Comparison of ENCODE assay signal across 14 mouse cellular contexts in genomic region chr19:36663918-36664317, GRCm38 (mm10).
"Had no signal": no experiment of that assay in that cellular context is flagged by ENCODE, and none has a peak within 500 bp of the region (broad histone marks: within the 10 kb centered on the region; RNA-seq: fewer than 3 reads in every experiment).

No protein-coding gene starts in this region.

- H3K36me3 ChIP-seq: liver, embryonic 15.5 days; midbrain, embryonic 10.5 days; neural tube, embryonic 15.5 days had no signal

- H3K9me3 ChIP-seq: liver, embryonic 15.5 days; midbrain, embryonic 10.5 days; neural tube, embryonic 15.5 days had no signal

- H3K4me1 ChIP-seq: liver, embryonic 15.5 days; midbrain, embryonic 10.5 days; neural tube, embryonic 15.5 days had no signal

- H3K9ac ChIP-seq: liver, embryonic 15.5 days; lung, embryonic 14.5 days; neural tube, embryonic 15.5 days had no signal

- H3K27me3 ChIP-seq: liver, embryonic 15.5 days; neural tube, embryonic 15.5 days had no signal

- H3K4me3 ChIP-seq: layer of hippocampus, adult 2 months; liver, embryonic 15.5 days; midbrain, embryonic 10.5 days; myocyte; neural tube, embryonic 15.5 days had no signal

- H3K27ac ChIP-seq: layer of hippocampus, adult 2 months; liver, embryonic 15.5 days; midbrain, embryonic 10.5 days; neural tube, embryonic 15.5 days had no signal

- H3K4me2 ChIP-seq: liver, embryonic 15.5 days; lung, embryonic 14.5 days; neural tube, embryonic 15.5 days had no signal

- DNase-seq: kidney, postnatal 10 days; kidney, postnatal 4 days; lung, embryonic 14.5 days; lung, postnatal 10 days; lung, postnatal 4 days; midbrain, embryonic 14.5 days; right cerebral cortex, adult 18-20 months; right cerebral cortex, postnatal 25 days; thymus, postnatal 36 days had no signal
